Mouse (Mus musculus): ENCODE measurements around the gene Slc1a2.

GRCm38 (mm10) chr2:102805283-102805682 is 146.8 kb downstream of the Slc1a2 start:
- TF ChIP-seq EP300 (IDR thresholded peaks at IDR 0.05; ENCODE audit: low read depth) (no peak), CTCF (IDR thresholded peaks at IDR 0.05; ENCODE audit: low read depth) (no peak)
